Mouse (Mus musculus) G1E (cell line): Measurements from ENCODE around the gene Pemt.

Experiments
- CTCF ChIP-seq: IDR thresholded peaks from 2 replicates; pipeline ENCODE4 v1.5.1; 2012; ENCODE audit warnings: low read depth, low read length, inconsistent platforms, mixed read lengths
- GATA1 ChIP-seq: IDR thresholded peaks from 2 replicates; pipeline ENCODE4 v1.6.1; 2012; ENCODE audit warnings: borderline replicate concordance, low read length, inconsistent platforms, mixed read lengths
- POLR2AphosphoS5 ChIP-seq: IDR thresholded peaks from 2 replicates; pipeline ENCODE4 v1.6.1; 2012; ENCODE audit warnings: low read depth, low read length, inconsistent platforms; ENCODE audit not compliant: insufficient replicate concordance
- TAL1 ChIP-seq: conservative IDR thresholded peaks from 2 replicates; pipeline ENCODE4 v1.6.1; 2012; ENCODE audit warnings: low read depth, low read length, inconsistent platforms, mixed read lengths

DNA sequence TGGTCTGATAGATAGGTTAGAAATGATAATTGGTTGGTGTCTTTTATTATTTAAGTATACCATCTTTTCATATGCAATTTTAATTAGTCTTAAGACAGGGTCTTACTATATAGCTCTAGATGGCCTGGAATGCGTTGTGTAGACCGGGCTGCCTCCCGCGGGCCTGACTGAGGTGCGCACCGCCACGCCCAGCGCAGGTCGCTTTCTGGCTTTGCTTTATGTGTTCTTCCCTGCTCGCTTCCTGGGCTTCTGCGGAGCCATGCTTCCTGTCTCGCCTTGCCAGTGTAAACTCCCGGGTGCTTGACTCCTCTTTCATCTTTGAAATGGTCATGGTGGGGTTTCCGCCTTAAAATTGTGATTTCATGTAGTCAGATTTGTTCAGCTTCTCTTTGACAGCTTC lies 93.4 kb downstream of the Pemt start:
- TF ChIP-seq CTCF (no peak), GATA1 (no peak), TAL1 (no peak), POLR2AphosphoS5 (no peak)
